Mouse (Mus musculus) megakaryocyte, embryonic 14.5 days (primary cell): ENCODE data around the gene Gm21954.

Experiments
- FLI1 ChIP-seq: IDR thresholded peaks from 2 replicates; pipeline ENCODE4 v1.6.1; 2012; ENCODE audit warnings: low read length, inconsistent platforms, mixed read lengths
- GATA1 ChIP-seq: IDR thresholded peaks from 3 replicates; pipeline ENCODE4 v1.6.1; 2012; ENCODE audit warnings: mixed read lengths, low read length, inconsistent platforms, borderline replicate concordance

DNA sequence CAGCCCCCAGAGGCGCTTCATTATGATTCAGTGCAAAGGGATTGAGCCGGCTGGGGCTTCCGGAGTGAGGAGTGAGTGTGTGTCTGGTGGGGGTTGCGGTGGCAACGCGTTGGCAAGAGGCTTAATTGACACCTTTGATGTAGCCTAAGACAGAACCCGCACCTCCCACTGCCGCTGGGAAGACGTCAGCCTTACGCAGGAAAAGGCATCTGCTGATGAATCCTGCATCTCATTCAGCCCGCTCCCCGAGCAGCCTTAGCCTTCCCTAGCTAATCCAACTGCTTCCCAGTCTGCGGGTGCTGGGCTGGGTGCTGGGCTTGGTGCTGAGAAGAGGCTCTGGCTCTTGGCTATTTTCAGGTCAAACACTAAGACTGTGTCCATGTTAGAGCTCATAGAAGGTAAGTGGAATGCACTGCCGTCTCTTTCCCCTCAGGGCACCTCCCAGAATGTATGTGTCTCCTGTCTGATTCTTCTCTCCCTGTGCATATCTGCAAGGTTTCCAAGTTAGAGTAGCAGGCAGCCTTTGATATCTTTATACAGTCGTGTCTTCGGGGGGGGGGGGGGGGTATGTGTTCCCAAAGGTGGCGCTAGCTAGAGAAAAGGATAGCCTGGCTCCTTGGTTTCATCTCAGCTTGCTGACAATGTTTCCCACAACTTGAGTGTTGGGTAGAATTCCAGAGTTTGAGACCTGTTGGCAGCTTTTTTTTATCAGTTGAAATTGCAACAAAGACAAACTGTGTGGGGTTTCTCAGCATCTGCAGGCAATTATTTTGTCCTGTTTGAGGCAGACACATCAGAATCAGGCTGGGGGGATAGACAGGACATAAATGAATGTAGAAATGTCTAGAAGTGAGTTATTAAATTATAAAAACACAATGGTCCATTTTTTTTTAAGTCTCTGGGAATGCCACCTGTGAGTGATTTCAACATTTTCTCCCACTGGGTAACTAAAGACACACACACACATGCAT, 10.0 kb downstream of the Gm21954 start:
- TF ChIP-seq GATA1, result no peak
- no peak for TF ChIP-seq FLI1
